29 mouse cellular contexts compared by ENCODE assay signal in genomic region chr1:82468872-82469271, GRCm38 (mm10).
DNase-seq lines count a peak whose midpoint lies in the region; ATAC-seq and TF ChIP-seq lines count a peak whose summit lies in the region.
"Had no signal": no experiment of that assay in that cellular context is flagged by ENCODE, and none has a peak within 500 bp of the region (broad histone marks: within the 10 kb centered on the region; RNA-seq: fewer than 3 reads in every experiment).

No protein-coding gene starts in this region.

- H3K27ac ChIP-seq in CH12.LX (ENCODE audit: insufficient read depth, low read depth): no peak overlapping the region
- no peak overlapping the region for H3K27ac ChIP-seq in forebrain, embryonic 12.5 days
- H3K27ac ChIP-seq in hindbrain, embryonic 10.5 days: no peak overlapping the region
- H3K27ac ChIP-seq: embryonic facial prominence, embryonic 10.5 days; embryonic facial prominence, embryonic 13.5 days; forebrain, embryonic 10.5 days; gastrocnemius, adult 2 months; heart, adult 2 months; heart, embryonic 10.5 days; heart, embryonic 13.5 days; hindbrain, embryonic 12.5 days; hindbrain, embryonic 15.5 days had no signal

- H3K4me3 ChIP-seq in CH12.LX (replicated peaks in 1 of 3; ENCODE audit: low read depth in 2 of 3, low read length in 2 of 3, poor library complexity in 1 of 3): no peak overlapping the region
- no peak overlapping the region for H3K4me3 ChIP-seq in forebrain, embryonic 12.5 days (replicated peaks)
- no peak overlapping the region for H3K4me3 ChIP-seq in hindbrain, embryonic 10.5 days
- H3K4me3 ChIP-seq: embryonic facial prominence, embryonic 10.5 days; embryonic facial prominence, embryonic 13.5 days; forebrain, embryonic 10.5 days; gastrocnemius, adult 2 months; heart, adult 2 months; heart, embryonic 10.5 days; heart, embryonic 13.5 days; hindbrain, embryonic 12.5 days; hindbrain, embryonic 15.5 days had no signal

- H3K27me3 ChIP-seq in CH12.LX (replicated peaks): no peaks in the 10 kb centered on the region
- H3K27me3 ChIP-seq in forebrain, embryonic 12.5 days: no peaks in the 10 kb centered on the region
- H3K27me3 ChIP-seq in hindbrain, embryonic 10.5 days (ENCODE audit: insufficient read depth, poor library complexity, severe bottlenecking): no peaks in the 10 kb centered on the region
- H3K27me3 ChIP-seq: embryonic facial prominence, embryonic 13.5 days; heart, embryonic 13.5 days; hindbrain, embryonic 12.5 days; hindbrain, embryonic 15.5 days had no signal

- H3K4me1 ChIP-seq in CH12.LX (ENCODE audit: control insufficient read depth in 1 of 2, insufficient read depth in 2 of 2): peaks cover 0 to 16% of the 10 kb centered on the region in 2 experiments; a peak in 2 of 4 replicates
- peaks cover 7% of the 10 kb centered on the region; the same call in 1 of the 2 replicates for H3K4me1 ChIP-seq in forebrain, embryonic 12.5 days
- peaks cover 14% of the 10 kb centered on the region for H3K4me1 ChIP-seq in hindbrain, embryonic 10.5 days (replicated peaks)
- H3K4me1 ChIP-seq: heart, embryonic 10.5 days; hindbrain, embryonic 12.5 days; hindbrain, embryonic 15.5 days had no signal

- WGBS in forebrain, embryonic 12.5 days: 86% methylated on average over 6 of the region's 6 CpGs
- WGBS in hindbrain, embryonic 10.5 days: 86% methylated on average over 6 of the region's 6 CpGs

- ATAC-seq in megakaryocyte, adult 5-6 weeks (ENCODE audit: poor library complexity, severe bottlenecking): peak; percentile 52
- ATAC-seq in forebrain, embryonic 12.5 days (ENCODE audit: low FRiP score): no peak
- ATAC-seq: forebrain, embryonic 14.5 days; forebrain, postnatal 0 days; intestine, postnatal 0 days had no signal

- in situ Hi-C loops in CH12.LX (cut with MboI; ENCODE audit: low pct_ligation_motif_present, low pct_unique_long_range_greater_than_20kb, low sequenced_read_pairs): no loop called here

- TF ChIP-seq POLR2A in CH12.LX (IDR thresholded peaks at IDR 0.05; ENCODE audit: low read depth, low read length): no peak

- H3K4me2 ChIP-seq in CH12.LX (ENCODE audit: insufficient read depth, low read depth, poor library complexity, severe bottlenecking): peak overlapping the region; percentile 62; the same call in 1 of the 2 replicates
- no peak overlapping the region for H3K4me2 ChIP-seq in forebrain, embryonic 12.5 days
- H3K4me2 ChIP-seq: embryonic facial prominence, embryonic 13.5 days; heart, embryonic 13.5 days; hindbrain, embryonic 12.5 days; hindbrain, embryonic 15.5 days had no signal

- peak; percentile 75 for DNase-seq in A20 (ENCODE audit: low read depth, low spot score)
- peak; percentile 66 for DNase-seq in CH12.LX (ENCODE audit: extremely low read depth)
- peak; percentile 5 for DNase-seq in c-Kit-positive CD71-negative TER-119-negative erythroid progenitor cells, embryonic 14.5 days (ENCODE audit: low read depth)
- no peak for DNase-seq in layer of hippocampus, postnatal 10 days (ENCODE audit: low spot score in 2 of 2)
- no peak for DNase-seq in heart, postnatal 4 days
- DNase-seq in hindbrain, embryonic 10.5 days (ENCODE audit: low spot score): no peak
- DNase-seq: adrenal gland, adult 2 months; adrenal gland, postnatal 14 days; cerebellum, adult 2 months; cerebellum, adult 9-11 months; cerebellum, postnatal 25 days; embryo, embryonic 11 days; forebrain, postnatal 0 days; gastrocnemius, adult 2 months; gastrocnemius, postnatal 14 days; heart, adult 2 months; heart, postnatal 36 days had no signal

- dilution Hi-C loops in CH12.LX (cut with MboI; ENCODE audit: extremely low pct_ligation_motif_present, extremely low pct_unique_long_range_greater_than_20kb, low sequenced_read_pairs): no loop called here

- H3K79me2 ChIP-seq in CH12.LX (replicated peaks; ENCODE audit: control insufficient read depth, extremely low read depth, insufficient read depth, poor library complexity, severe bottlenecking): no peaks in the 10 kb centered on the region

- no peak for TF ChIP-seq RAD21 in CH12.LX (IDR thresholded peaks at IDR 0.05; ENCODE audit: low read depth, low read length)

- TF ChIP-seq EP300 in CH12.LX (IDR thresholded peaks at IDR 0.05; ENCODE audit: low read length): peak; percentile 80

- no peaks in the 10 kb centered on the region for H3K36me3 ChIP-seq in CH12.LX (replicated peaks in 1 of 2; ENCODE audit: control insufficient read depth in 1 of 2, insufficient read depth in 1 of 2, low read length in 1 of 2)
- no peaks in the 10 kb centered on the region for H3K36me3 ChIP-seq in forebrain, embryonic 12.5 days (replicated peaks)
- H3K36me3 ChIP-seq in hindbrain, embryonic 10.5 days: no peaks in the 10 kb centered on the region
- H3K36me3 ChIP-seq: embryonic facial prominence, embryonic 10.5 days; embryonic facial prominence, embryonic 13.5 days; forebrain, embryonic 10.5 days; G1E; heart, embryonic 10.5 days; heart, embryonic 13.5 days; hindbrain, embryonic 12.5 days; hindbrain, embryonic 15.5 days had no signal

- H3K9me3 ChIP-seq in CH12.LX (replicated peaks; ENCODE audit: low read length): no peaks in the 10 kb centered on the region
- no peaks in the 10 kb centered on the region for H3K9me3 ChIP-seq in forebrain, embryonic 12.5 days
- no peaks in the 10 kb centered on the region for H3K9me3 ChIP-seq in hindbrain, embryonic 10.5 days
- H3K9me3 ChIP-seq: embryonic facial prominence, embryonic 10.5 days; embryonic facial prominence, embryonic 13.5 days; forebrain, embryonic 10.5 days; G1E; heart, embryonic 10.5 days; heart, embryonic 13.5 days; hindbrain, embryonic 12.5 days; hindbrain, embryonic 15.5 days had no signal

- no peak overlapping the region for H3K9ac ChIP-seq in CH12.LX (ENCODE audit: insufficient read depth, low read depth)
- H3K9ac ChIP-seq in forebrain, embryonic 12.5 days: no peak overlapping the region
- H3K9ac ChIP-seq: embryonic facial prominence, embryonic 13.5 days; forebrain, postnatal 0 days; heart, embryonic 13.5 days; hindbrain, embryonic 12.5 days; hindbrain, embryonic 15.5 days had no signal

- TF ChIP-seq CTCF in CH12.LX (conservative IDR thresholded peaks at IDR 0.05 in 1 of 2, IDR thresholded peaks at IDR 0.05 in 1 of 2; ENCODE audit: low read depth in 2 of 2, low read length in 2 of 2): no peak

TF ChIP-seq in CH12.LX, 34 proteins besides CTCF, POLR2A, EP300 and RAD21:
- peak; percentile 61 for TF ChIP-seq ETS1 (conservative IDR thresholded peaks at IDR 0.05; ENCODE audit: low read depth, low read length)
- 0 out of 2 replicates have a peak, but pooled peaks have one; percentile 33 for TF ChIP-seq MAX (IDR thresholded peaks at IDR 0.05; ENCODE audit: low read length)
- TF ChIP-seq RCOR1 (conservative IDR thresholded peaks at IDR 0.05; ENCODE audit: low read depth, low read length): 0 out of 2 replicates have a peak, but pooled peaks have one; percentile 35
- no peak for TF ChIP-seq SMC3 (IDR thresholded peaks at IDR 0.05; ENCODE audit: low read depth, low read length)
- TF ChIP-seq BHLHE40 (IDR thresholded peaks at IDR 0.05; ENCODE audit: low read depth, low read length): peak; percentile 95
- TF ChIP-seq HCFC1 (IDR thresholded peaks at IDR 0.05; ENCODE audit: low read depth, low read length): no peak
- TF ChIP-seq IRF4 (IDR thresholded peaks at IDR 0.05; ENCODE audit: low read depth, low read length): peak; percentile 84
- TF ChIP-seq KAT2A (IDR thresholded peaks at IDR 0.05; ENCODE audit: insufficient replicate concordance, low read length): no peak
- 0 out of 2 replicates have a peak, but pooled peaks have one; percentile 21 for TF ChIP-seq MEF2A (IDR thresholded peaks at IDR 0.05; ENCODE audit: borderline replicate concordance, low read depth, low read length)
- TF ChIP-seq UBTF (IDR thresholded peaks at IDR 0.05; ENCODE audit: low read depth, low read length): no peak
- no peak for TF ChIP-seq USF1 (IDR thresholded peaks at IDR 0.05; ENCODE audit: low read depth, low read length)
- TF ChIP-seq MYC (IDR thresholded peaks at IDR 0.05; ENCODE audit: low read depth, low read length): 0 out of 2 replicates have a peak, but pooled peaks have one; percentile 22
TF ChIP-seq in CH12.LX: peak in this region for 7.

Comparison
In these comparisons a context has a peak if more than half of its experiments do, and no peak if none do; other contexts are left out.
1. DNase-seq: peak in A20 (single experiment), CH12.LX (single experiment) and c-Kit-positive CD71-negative TER-119-negative erythroid progenitor cells, embryonic 14.5 days (single experiment); none in layer of hippocampus, postnatal 10 days (0 of 2), heart, postnatal 4 days (single experiment) and hindbrain, embryonic 10.5 days (single experiment).